Mouse (Mus musculus): Measurements from ENCODE around the gene Figla.
"Not testable (repeated sequence)": the region's sequence is repeated elsewhere in the genome, so short reads cannot be mapped to it uniquely, and the experiment has no call there.

The Figla gene

DNA sequence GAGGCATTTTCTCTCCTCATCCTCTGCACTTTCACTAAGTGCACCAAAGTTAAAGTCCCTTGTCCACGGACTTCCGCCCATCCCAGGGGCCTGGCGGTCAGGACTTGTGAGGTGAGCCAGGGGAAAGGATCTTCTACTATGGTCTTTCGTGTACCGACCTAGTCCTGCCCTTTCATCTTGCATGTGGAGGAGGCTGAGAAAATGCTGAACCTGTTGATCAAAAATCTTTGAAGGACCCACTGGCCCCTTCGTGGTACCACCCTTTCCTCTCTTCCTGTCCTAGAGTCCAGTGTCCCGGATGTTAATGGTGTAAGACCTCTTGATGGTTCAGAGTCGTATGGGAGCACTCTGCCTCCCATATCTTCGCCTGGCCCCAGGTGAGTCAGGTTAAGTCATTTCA, at the start of gene Figla:
Figla (plus strand) TSS at position 301 of the 400 bp plus-strand sequence.
- no peak for DNase-seq (ENCODE audit: low spot score in 2 of 2)

- no peak for DNase-seq (ENCODE audit: low spot score in 2 of 2)
These were observed 49.3 kb upstream of the Figla start for GRCm38 (mm10) chr6:85966686-85967085.

GRCm38 (mm10) chr6:85969889-85970288, 46.1 kb upstream of the Figla start:
- no peak for DNase-seq (ENCODE audit: low spot score in 2 of 2)

- DNase-seq (ENCODE audit: low spot score in 2 of 2), result no peak
These were observed 43.3 kb upstream of the Figla start for GRCm38 (mm10) chr6:85972699-85973098.

GRCm38 (mm10) chr6:85973336-85973735, 42.6 kb upstream of the Figla start:
- DNase-seq (ENCODE audit: low spot score in 2 of 2), result no peak

DNA sequence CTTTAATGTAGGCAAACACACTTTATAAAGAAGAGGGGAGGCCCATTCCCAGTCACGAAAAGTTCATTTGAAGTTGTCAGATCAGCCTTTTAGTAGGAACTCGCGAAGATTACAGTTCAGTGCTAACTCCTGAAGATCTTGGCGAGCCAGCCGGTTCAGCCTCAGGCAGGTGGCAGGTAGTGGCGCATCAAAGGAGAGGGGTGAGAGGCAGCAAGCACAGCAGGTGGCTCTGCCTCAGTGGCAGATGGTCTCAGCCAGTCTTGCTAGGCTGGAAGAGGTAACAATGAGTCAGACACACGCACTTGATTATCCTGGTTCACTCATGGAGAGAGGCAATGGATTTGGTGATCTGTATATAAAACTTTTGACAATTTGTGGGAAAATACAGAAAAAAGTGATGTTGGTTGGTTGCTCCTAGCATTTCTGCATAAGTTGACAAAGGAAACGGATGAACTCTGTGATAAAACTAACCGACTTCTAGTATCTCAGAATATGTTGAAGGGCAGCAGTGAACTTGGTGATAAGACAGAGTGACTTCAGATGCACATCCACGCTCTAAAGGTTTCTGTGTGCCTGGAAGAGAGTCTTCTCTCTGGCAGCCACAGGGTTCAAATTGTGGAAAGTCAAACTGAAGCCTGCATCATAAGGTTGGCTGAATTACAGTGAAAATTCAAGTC, 40.9 kb upstream of the Figla start:
- no peak for DNase-seq (ENCODE audit: low spot score in 2 of 2)

DNA sequence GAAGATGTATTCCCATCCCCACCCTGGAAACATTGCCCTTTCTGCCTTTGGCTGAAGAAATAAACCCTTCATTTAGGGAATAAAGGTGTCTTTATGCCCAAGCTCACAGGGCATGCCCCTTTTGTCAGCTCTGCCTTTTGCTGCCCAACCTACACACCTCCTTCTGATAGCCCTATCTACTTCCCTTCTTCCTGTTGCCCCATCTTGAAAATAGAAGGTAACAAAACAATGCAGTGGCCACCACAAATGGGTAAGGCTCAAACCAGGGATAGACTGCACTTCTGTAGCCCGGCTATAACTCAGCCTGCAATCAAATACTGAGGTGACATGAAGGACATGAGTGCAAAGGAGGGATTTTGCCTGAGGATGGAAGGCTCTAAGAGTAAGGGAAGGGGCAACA, 40.2 kb upstream of the Figla start:
- no peak for DNase-seq (ENCODE audit: low spot score in 2 of 2)

DNA sequence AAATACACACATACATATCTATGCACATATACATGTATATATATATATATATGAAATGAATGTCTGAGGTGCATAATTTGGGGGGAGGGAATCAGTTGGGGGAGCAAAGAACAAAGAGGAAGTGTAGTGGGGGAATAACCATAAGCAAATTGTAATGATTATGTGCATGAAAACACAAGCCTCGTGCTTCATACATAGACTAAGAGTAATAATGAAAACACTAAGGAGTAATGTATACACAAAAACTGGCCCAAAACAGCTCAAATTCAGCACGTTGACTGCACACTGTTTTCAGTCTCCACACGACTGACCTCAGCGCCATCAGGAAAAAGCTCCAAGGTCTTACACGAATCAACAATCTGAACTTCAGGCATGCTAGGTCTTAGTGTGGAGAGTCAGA, 39.7 kb upstream of the Figla start:
- no peak for DNase-seq (ENCODE audit: low spot score in 2 of 2)

GRCm38 (mm10) chr6:85978736-85979135, 37.2 kb upstream of the Figla start:
- DNase-seq (ENCODE audit: low spot score in 2 of 2), result not testable (repeated sequence)

- DNase-seq (ENCODE audit: low spot score in 2 of 2), result no peak
These were observed 31.6 kb upstream of the Figla start for GRCm38 (mm10) chr6:85984351-85984750.

DNA sequence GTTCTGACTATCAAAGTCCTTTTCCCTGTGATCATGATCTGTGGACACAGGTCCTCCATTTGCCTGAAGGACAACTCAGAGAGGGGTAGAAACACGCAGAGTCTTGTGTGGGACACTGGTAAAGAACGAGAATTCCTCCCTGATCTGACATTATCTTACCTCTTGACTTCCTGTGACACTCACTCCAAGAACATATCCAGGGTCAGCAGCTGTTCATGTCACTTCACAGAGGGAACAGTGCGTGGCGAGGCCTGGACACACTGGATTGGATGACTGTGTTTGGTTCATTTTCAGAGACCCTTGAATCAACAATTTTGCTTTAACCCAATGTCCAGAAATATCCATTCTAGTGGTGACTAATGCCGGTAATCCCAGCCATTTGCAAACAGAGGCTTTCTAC, 26.4 kb upstream of the Figla start:
- not testable (repeated sequence) for DNase-seq (ENCODE audit: low spot score in 2 of 2)

DNA sequence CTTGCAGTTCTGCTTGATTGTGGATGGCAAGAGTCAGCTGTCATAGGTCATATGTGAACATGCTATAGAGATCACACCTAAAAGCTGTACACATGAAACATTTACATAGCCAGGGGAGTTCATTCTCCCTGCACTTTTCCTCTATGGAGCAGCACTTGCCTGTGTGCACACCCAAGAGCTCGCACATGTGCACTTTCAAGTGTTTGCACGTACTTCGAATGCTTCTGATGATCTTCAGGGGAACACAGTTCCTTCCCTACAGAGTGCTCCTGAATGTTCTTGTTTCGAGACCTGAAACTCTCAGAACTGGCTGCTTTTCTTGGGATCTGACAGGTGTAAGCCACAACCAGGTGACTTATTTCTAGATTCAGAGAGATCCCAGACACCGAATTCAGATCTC, 25.2 kb upstream of the Figla start:
- not testable (repeated sequence) for DNase-seq (ENCODE audit: low spot score in 2 of 2)

- no peak for DNase-seq (ENCODE audit: low spot score in 2 of 2)
These were observed 12.5 kb upstream of the Figla start for GRCm38 (mm10) chr6:86003405-86003925.

GRCm38 (mm10) chr6:86004271-86005148, 11.5 kb upstream of the Figla start:
- peak; percentile 31 to 38 for DNase-seq (ENCODE audit: low spot score in 2 of 2)

GRCm38 (mm10) chr6:86009980-86010379, 6.0 kb upstream of the Figla start:
- DNase-seq (ENCODE audit: low spot score in 2 of 2), result peak in 1 of 2 experiments; percentile 27

GRCm38 (mm10) chr6:86014812-86015211, 1.2 kb upstream of the Figla start:
- DNase-seq (ENCODE audit: low spot score in 2 of 2), result not testable (repeated sequence)

DNA sequence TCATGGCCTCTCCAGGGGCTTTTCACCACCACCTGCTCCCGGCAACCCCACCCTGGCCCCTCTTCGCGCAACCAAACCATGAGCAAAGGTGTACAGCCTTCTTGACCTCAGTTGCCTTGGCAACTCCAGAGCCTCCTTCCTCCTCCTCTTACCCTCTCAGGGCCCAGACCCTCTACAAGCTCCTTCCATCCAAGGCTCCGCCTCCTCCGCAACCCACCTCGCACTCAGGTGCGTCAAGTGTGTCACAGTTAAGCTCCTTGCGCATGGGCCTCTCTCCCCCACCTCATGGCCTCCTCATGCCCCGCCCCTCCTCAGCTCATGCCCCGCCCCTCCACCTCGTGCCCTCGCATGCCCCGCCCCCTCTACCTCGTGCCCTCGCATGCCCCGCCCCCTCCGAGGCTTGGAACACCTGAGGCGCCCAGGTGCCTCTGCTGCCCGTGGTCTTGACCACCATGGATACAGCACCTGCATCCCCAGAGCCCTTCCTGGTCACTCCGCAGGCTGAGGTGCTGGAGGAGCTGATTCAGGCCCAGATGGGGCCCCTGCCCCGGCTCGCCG, 901 bp downstream of the Figla start:
- DNase-seq (ENCODE audit: low spot score in 2 of 2), result no peak

- no peak for DNase-seq (ENCODE audit: low spot score in 2 of 2)
These were observed 3.7 kb downstream of the Figla start for GRCm38 (mm10) chr6:86019415-86020237.

GRCm38 (mm10) chr6:86020948-86021347, 5.0 kb downstream of the Figla start:
- no peak for DNase-seq (ENCODE audit: low spot score in 2 of 2)

DNA sequence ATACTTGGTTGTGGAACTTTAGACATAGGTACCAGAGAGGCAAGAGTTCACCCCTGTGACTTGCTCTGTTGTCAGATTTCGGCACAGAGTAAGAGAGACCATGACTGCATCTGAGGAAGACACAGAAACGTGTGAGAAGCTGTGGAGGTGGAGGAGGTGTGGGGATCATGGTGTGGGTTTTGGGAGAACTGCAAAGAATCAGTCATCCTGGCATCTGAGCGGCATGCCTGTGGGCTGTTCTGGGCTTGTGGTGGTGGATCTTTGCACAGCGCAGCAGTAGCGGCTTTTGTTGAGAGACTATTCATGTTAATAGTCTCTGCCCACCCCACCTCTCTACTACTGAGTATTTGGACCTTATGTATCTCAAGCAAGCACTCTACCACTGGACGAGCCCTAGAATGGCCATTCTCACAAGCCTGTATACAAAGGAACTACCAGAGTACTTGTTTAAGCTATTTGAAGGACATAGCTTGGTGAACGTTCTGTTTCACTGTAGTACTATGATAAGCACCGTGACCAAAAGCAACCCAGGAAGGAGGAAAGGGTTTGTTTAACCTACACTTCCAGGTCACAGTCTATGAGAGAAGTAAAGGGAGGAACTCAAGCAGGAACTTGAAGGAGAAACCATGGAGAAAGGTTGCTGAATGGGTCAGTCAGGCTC, 10.8 kb downstream of the Figla start:
- no peak for DNase-seq (ENCODE audit: low spot score in 2 of 2)

GRCm38 (mm10) chr6:86028150-86028549, 12.2 kb downstream of the Figla start:
- no peak for DNase-seq (ENCODE audit: low spot score in 2 of 2)
